Mouse (Mus musculus) regulatory T cell (primary cell): Measurements from ENCODE around the gene Slc30a10.

Experiments
- in situ Hi-C: fragments of 300-600 bp; cut with MboI, MseI; formaldehyde crosslinking; loops from one replicate; pipeline ENCODE4 v1.15.1; 2025; ENCODE audit warnings: high pct_unique_total_duplicates

Slc30a10 gene

GRCm38 (mm10) chr1:185462889-185463288 lies 8.2 kb downstream of the Slc30a10 start:
- in situ Hi-C loops, result no loop called here

- in situ Hi-C loops, result no loop called here
Observed at GRCm38 (mm10) chr1:185469551-185470021, 14.9 kb downstream of the Slc30a10 start.

GRCm38 (mm10) chr1:185472025-185472720 lies 17.5 kb downstream of the Slc30a10 start:
- in situ Hi-C loops, result no loop called here

- in situ Hi-C loops, result no loop called here
Observed at GRCm38 (mm10) chr1:185472730-185473129, 18.1 kb downstream of the Slc30a10 start.

GRCm38 (mm10) chr1:185473437-185473836 lies 18.8 kb downstream of the Slc30a10 start:
- in situ Hi-C loops, result no loop called here

GRCm38 (mm10) chr1:185479861-185480260 lies 25.2 kb downstream of the Slc30a10 start:
- in situ Hi-C loops, result no loop called here

GRCm38 (mm10) chr1:185482001-185482761 lies 27.5 kb downstream of the Slc30a10 start:
- in situ Hi-C loops, result no loop called here

GRCm38 (mm10) chr1:185482762-185483161 lies 28.1 kb downstream of the Slc30a10 start:
- in situ Hi-C loops, result no loop called here

- in situ Hi-C loops, result no loop called here
Observed at GRCm38 (mm10) chr1:185483356-185484057, 28.9 kb downstream of the Slc30a10 start.

- in situ Hi-C loops, result no loop called here
Observed at GRCm38 (mm10) chr1:185484281-185484680, 29.6 kb downstream of the Slc30a10 start.

GRCm38 (mm10) chr1:185489893-185490292 lies 35.2 kb downstream of the Slc30a10 start:
- in situ Hi-C loops, result no loop called here

- in situ Hi-C loops, result no loop called here
Observed at GRCm38 (mm10) chr1:185490603-185491002, 36.0 kb downstream of the Slc30a10 start.

- in situ Hi-C loops, result no loop called here
Observed at GRCm38 (mm10) chr1:185493439-185494034, 38.9 kb downstream of the Slc30a10 start.

- in situ Hi-C loops, result no loop called here
Observed at GRCm38 (mm10) chr1:185496791-185497460, 42.3 kb downstream of the Slc30a10 start.

- in situ Hi-C loops, result no loop called here
Observed at GRCm38 (mm10) chr1:185500602-185501001, 46.0 kb downstream of the Slc30a10 start.

- in situ Hi-C loops, result no loop called here
Observed at GRCm38 (mm10) chr1:185501801-185502340, 47.2 kb downstream of the Slc30a10 start.

GRCm38 (mm10) chr1:185502550-185502949 lies 47.9 kb downstream of the Slc30a10 start:
- in situ Hi-C loops, result no loop called here

GRCm38 (mm10) chr1:185509042-185509441 lies 54.4 kb downstream of the Slc30a10 start:
- in situ Hi-C loops, result no loop called here

GRCm38 (mm10) chr1:185511306-185511705 lies 56.7 kb downstream of the Slc30a10 start:
- in situ Hi-C loops, result no loop called here

- in situ Hi-C loops, result no loop called here
Observed at GRCm38 (mm10) chr1:185515526-185515979, 60.9 kb downstream of the Slc30a10 start.

GRCm38 (mm10) chr1:185516041-185516440 lies 61.4 kb downstream of the Slc30a10 start:
- in situ Hi-C loops, result no loop called here
